Mouse (Mus musculus): Measurements from ENCODE around the gene Actr1b. TPM values are rescaled to one million over a fixed set of nuclear protein-coding genes. Genes with fewer than 3 reads are reported as not detected.

Gene Actr1b
- total RNA-seq, 2 experiments from 2014 or later: 273 to 294 TPM

DNA sequence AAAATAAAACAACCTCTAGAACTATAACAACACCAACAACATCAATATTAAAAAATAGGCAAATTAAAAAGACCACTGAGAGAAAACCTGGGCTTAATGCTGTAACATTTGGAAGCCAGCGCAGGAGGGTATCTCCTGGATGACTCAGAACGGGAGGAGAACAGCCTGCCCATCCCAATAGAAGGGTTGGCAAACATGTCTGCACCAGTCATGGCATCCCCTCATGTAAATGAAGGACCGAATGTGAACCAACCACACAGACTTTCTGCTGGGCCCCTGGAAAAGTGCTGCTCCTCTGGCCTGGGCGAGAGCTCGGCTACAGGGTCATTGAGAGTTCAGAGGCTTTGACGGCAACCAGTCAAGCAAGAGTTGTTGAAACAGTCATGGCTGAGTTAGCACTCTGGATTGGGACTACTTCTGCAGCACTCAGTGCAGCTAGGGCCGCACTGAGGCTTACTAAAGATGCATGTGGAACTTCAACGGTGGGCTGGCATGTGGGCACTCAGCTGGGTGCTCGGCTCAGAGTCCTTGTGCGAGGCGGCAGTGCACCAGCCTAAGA lies 49.0 kb downstream of the Actr1b start:
- intact Hi-C loops (cut with DNase I): no loop called here

DNA sequence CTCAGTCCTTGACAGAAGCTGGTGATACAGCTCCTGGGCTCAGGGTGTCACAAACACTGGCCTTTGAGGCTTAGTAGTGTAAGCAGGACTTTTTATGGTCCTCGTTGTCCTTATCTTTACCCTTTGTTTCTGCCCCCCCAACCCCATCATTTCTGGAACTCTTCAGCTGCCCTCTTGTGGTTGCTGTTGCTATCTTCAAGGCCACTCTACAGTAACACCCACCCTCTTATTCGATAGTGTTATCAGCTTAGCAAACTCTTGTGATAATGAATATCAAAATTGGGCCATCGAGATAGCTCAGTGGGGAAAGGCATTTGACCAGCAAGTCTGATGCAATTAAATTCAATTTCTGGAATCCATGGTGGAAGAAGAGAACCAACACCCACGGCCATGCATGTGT lies 49.8 kb downstream of the Actr1b start:
- intact Hi-C loops (cut with DNase I): no loop called here

More for the DNA sequence above, 49.0 kb downstream of the Actr1b start:
- DNase-seq (ENCODE audit: low spot score in 2 of 2): no peak

DNA sequence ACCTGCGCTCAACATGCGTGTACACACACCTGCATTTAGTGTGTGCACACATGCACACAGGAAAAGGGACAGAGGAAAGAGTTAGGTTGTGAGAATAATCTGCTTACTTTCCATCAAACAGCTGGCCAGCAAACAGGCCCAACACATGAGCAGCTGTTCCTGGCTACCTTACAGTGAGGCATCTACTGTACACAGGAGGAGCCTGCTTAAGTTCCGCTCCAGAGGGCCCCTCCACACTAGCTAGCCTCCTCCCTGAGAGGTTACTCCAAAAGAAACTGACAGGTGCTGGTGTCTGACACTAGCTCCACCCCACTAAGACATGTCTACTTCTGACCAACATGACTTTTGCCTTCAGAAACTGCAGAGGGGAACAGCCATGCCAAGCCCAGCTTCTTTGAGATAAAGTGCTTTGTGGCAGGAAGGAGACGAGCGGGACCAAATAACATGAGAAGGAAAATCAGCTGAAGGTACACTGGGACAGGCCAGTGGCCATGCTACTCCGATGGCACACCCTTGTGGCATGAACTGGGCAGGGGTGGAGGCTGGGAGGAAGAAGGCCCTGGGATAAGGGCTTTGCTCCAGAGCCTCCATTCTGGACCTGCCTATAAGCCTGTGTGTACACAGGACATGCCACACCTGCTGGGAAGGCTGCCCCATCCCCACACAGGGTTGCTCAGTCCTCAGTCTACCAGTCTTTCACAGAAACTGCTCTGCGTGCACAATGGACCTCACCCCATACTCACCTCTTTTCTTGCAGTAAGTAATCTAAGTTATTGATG lies 55.4 kb downstream of the Actr1b start:
- intact Hi-C loops (cut with DNase I): no loop called here
- DNase-seq (ENCODE audit: low spot score in 2 of 2): no peak

More for the DNA sequence above, 49.8 kb downstream of the Actr1b start:
- DNase-seq (ENCODE audit: low spot score in 2 of 2): peak in 1 of 2 experiments; percentile 10

DNA sequence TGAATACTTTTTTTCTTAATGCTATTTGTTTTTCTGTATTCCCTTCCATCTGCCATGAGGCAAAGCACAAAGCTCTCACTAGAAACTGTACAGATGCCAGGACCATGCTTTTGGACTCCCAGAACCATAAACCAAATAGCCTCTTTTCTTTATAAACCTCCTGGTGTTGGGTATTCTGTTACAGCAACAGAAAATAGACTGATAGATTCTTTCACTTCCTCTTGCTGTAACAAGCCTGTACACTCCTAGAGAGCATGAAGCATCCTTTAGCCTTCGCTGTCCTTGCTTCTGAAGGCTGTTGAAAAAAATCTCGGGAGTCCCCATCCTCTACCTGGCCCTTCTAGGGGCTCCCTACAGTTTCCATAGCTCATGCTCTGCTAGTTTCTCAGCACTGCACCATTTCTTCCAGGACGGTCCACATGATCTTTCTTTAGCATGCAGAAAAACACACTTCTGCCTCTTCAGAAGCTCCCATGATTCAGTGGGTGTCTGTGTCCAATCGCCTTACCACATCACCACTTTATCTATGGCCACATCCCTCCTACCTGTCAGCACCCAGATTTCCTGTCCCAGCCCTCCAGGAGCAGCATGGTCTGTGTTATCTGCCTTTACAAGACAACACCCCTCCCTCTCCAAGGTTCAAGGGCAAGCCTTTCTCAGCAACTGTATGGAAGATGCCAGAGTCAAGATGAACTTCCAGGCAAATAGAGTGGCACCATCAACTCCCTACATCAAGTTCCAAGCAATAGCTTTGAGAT lies 56.4 kb downstream of the Actr1b start:
- intact Hi-C loops (cut with DNase I): no loop called here
- DNase-seq (ENCODE audit: low spot score in 2 of 2): no peak

DNA sequence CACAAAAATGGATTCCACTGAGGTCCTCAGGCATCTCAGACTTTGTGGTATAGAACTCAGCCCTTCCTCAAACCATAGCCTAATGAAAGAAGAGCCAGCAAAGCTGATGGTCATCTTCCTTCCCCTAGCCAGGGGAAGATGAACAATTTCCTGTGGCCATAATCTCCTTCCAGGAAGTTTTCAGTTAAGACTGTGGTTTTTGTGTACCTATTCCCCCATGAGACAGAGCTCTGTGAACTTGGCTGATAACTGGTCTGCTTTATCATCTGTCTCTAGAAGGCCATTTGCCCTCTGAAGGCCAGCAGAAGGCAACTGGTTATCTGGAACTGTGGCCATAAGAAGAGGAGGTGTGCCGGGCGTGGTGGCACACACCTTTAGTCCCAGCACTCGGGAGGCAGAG lies 58.0 kb downstream of the Actr1b start:
- intact Hi-C loops (cut with DNase I): no loop called here
- no peak for DNase-seq (ENCODE audit: low spot score in 2 of 2)

DNA sequence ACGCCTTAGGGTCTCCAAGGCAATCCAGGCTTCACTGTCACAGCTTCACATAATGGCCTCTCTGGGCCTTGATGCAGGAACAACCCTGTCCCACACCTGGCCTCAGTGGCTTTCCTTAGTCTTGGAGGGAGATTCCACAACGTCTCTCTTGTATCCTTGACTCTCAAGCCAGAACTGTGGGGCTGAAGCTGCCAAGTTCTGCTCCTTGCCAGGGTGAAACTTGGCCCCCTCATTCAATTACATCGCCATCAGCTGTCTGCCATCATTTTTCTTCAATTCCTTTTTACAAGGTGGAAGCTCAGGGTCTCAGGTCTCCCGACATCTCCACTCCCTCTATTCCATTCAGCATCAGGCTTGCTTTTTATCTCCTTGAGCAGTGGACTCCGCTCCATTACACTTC lies 59.2 kb downstream of the Actr1b start:
- intact Hi-C loops (cut with DNase I): no loop called here
- no peak for DNase-seq (ENCODE audit: low spot score in 2 of 2)

Small RNAs within 50 kb of the gene (microRNA-seq; reads per million reads assigned to microRNA genes)
- gene Gm24133: 0 reads per million in 2 experiments

Other genes starting within 250 kb of the Actr1b start
- gene Cnnm4, start 242.8 kb downstream of the Actr1b start, total RNA-seq (2021): 10 to 100 TPM; 12.6 to 13.5 TPM
- gene Cnnm3, start 202.6 kb downstream of the Actr1b start, total RNA-seq (2021): 10 to 100 TPM; 28.7 to 30.4 TPM
- gene Ankrd23, start 177.5 kb downstream of the Actr1b start, total RNA-seq (2021): 1 to 10 TPM; 5.2 to 6.4 TPM
- gene Gm42417, start 175.0 kb downstream of the Actr1b start, total RNA-seq (2021): not detected
- gene Ankrd39, start 167.0 kb downstream of the Actr1b start, total RNA-seq (2021): 10 to 100 TPM; 13.9 to 18.7 TPM
- gene Sema4c, start 156.1 kb downstream of the Actr1b start, total RNA-seq (2021): 10 to 100 TPM; 16.2 to 20.2 TPM
- under 1 TPM in 1 of 2 experiments, not detected in 1; 0.53 TPM for gene Fam178b, start 31.2 kb downstream of the Actr1b start, total RNA-seq (2021)
- gene Cox5b, start 23.0 kb downstream of the Actr1b start, total RNA-seq (2021): 100 to 1,000 TPM; 688 to 718 TPM
- 1 to 10 TPM; 1.3 to 1.7 TPM for gene 4933424G06Rik, start 4.3 kb downstream of the Actr1b start, total RNA-seq (2021)
- 1 to 10 TPM; 1.7 TPM for gene Zap70, start 47.4 kb upstream of the Actr1b start, total RNA-seq (2021)
- gene Tmem131, start 229.2 kb upstream of the Actr1b start, total RNA-seq (2021): 10 to 100 TPM; 57.2 to 60.2 TPM